Mouse (Mus musculus) gastrocnemius, postnatal 36 days (tissue): ENCODE measurements around the gene Gpatch11. TPM values are rescaled to one million over a fixed set of nuclear protein-coding genes. Genes with fewer than 3 reads are reported as not detected.
"Not testable (repeated sequence)": the region's sequence is repeated elsewhere in the genome, so short reads cannot be mapped to it uniquely, and the experiment has no call there.

Experiments
- DNase-seq, 2 experiments: peaks; one replicate each; pipeline ENCODE4 v3.0.0; 2022
- intact Hi-C: fragments of 180-260 bp; cut with DNase I; formaldehyde crosslinking; loops from one replicate; pipeline ENCODE4 v1.15.1; 2025
- long read RNA-seq, 2 experiments: library from polyadenylated mRNA; stranded (forward); transcript quantifications; one replicate each; pipeline ENCODE4 v2.0.0; 2021
- total RNA-seq, 2 experiments: library from RNA; stranded (reverse); gene quantifications; 2 replicates each; pipeline ENCODE4 v1.2.3; 2021

The Gpatch11 gene
- total RNA-seq: 10 to 100 TPM; 17.0 to 20.7 TPM
- long read RNA-seq, experiment 1, full-length matches to known transcripts: 19 of 25 reads
- long read RNA-seq, experiment 1, partial matches to known transcripts: 0 of 25 reads
- long read RNA-seq, experiment 1, other reads (novel, unspliced or antisense): 6 of 25 reads
- long read RNA-seq, experiment 2, full-length matches to known transcripts: 13 of 25 reads
- long read RNA-seq, experiment 2, partial matches to known transcripts: 5 of 25 reads
- long read RNA-seq, experiment 2, other reads (novel, unspliced or antisense): 7 of 25 reads

GRCm38 (mm10) chr17:78834856-78835835, at the start of gene Gpatch11, which contains the start of gene Heatr5b:
Gpatch11 (plus strand) TSS chr17:78835567.
Heatr5b (minus strand) TSS chr17:78835364.
- intact Hi-C loops: no loop called here
- peak; percentile 95 to 99 for DNase-seq

- intact Hi-C loops, DNase-seq: not testable (repeated sequence)
Measured at GRCm38 (mm10) chr17:78788273-78788672, 47.1 kb upstream of the Gpatch11 start.

GRCm38 (mm10) chr17:78791068-78791689, 44.2 kb upstream of the Gpatch11 start:
- no peak for DNase-seq
- intact Hi-C loops: no loop called here

DNA sequence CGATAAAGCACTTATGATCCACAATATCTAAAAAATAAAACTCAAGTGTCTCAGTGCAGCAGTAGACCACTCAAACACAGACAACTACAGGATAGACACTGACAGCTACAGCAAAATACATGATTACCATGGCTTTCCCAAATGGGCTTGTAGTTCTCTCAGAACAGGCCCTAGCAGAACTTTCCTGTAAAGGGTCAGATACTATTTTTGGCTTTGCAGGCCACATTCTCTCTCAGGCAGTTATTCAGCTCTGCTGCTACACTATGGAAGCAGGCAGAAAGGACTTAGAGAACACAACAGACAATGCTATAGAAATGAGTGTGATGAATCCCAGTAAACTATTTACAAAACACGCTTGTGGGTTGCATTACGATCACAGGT, 43.7 kb upstream of the Gpatch11 start:
- intact Hi-C loops: no loop called here
- no peak for DNase-seq

DNA sequence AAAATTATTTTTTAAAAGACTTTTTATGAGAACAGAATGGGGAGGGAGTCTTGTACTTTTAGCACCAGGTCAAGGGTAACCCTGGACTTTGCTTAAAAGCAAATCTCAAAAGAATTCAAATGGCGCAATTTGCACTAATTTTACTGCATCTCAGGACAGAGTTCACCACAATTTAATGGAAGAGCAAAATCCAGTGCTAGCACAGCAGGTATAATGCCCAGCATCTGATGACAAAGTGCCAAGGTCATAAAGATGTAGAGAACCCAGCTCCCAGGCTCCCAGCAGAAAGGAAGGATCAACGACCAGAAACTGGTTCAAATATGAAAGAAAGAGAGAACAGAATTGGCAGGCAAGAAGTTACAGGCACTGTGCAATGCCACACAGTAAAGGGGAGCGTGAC, 43.2 kb upstream of the Gpatch11 start:
- DNase-seq: no peak
- intact Hi-C loops: no loop called here

- DNase-seq: no peak
- intact Hi-C loops: no loop called here
Measured at GRCm38 (mm10) chr17:78794390-78794789, 41.0 kb upstream of the Gpatch11 start.

DNA sequence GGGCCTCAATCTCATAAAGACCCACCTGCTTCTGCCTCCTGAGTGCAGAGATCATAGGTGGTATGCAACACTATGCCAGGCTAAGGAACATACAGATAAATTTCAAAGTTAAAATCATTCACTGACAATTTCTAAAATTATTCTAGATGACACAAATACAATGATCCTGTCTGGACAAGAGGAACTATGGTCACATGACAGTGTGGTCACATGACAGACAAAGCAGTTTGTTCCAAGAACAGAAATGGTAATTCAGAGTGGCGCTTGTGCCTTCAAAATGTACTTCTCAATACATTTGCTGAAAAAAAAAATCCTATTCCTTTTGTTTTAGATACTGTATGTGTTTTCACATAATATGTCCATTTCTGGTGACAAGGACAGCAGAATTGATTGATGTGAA, 38.1 kb upstream of the Gpatch11 start:
- DNase-seq: no peak
- intact Hi-C loops: no loop called here

DNA sequence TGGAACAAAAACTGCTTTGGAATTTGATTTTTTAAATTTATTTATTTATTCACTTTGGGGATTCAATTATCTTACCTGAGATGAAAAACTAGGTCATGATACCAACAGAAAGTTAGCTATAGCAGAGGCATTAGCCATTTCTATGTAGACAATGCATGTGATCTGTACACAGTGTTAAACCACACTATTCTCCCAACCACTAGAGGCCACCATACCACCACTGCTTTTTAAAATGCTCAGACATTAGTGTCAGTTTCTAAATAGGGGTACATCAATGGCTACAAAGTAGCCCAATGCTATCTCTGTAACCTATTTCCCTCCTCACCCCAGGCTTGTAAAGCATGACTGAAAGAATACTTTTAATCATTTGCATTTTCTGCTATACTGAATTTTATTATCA, 26.3 kb upstream of the Gpatch11 start:
- DNase-seq: no peak
- intact Hi-C loops: no loop called here

GRCm38 (mm10) chr17:78809582-78809981, 25.8 kb upstream of the Gpatch11 start:
- intact Hi-C loops: no loop called here
- no peak for DNase-seq

- DNase-seq: no peak
- intact Hi-C loops: no loop called here
Measured at GRCm38 (mm10) chr17:78824346-78824745, 11.0 kb upstream of the Gpatch11 start.

DNA sequence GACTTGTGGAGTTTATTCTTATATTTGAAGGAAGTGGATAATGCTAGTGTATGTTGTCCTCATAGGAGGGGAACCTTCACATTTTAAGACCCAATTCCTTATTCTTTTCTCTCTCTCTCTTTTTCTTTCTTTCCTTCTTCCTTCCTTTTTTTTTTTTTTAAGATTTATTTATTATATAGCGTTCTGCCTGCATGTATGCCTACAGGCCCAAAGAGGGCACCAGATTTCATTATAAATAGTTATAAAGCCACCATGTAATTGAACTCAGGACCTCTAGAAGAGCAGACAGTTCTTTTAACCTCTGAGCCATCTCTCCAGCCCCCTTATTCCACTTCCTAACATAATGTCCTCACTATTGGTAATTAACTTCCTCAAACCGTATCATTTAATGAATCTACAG, 689 bp downstream of the Gpatch11 start:
- DNase-seq: no peak
- intact Hi-C loops: no loop called here

GRCm38 (mm10) chr17:78842271-78842928, 7.0 kb downstream of the Gpatch11 start:
- intact Hi-C loops: no loop called here
- no peak for DNase-seq

- intact Hi-C loops: no loop called here
- DNase-seq: no peak
Measured at GRCm38 (mm10) chr17:78856243-78856642, 20.9 kb downstream of the Gpatch11 start.

DNA sequence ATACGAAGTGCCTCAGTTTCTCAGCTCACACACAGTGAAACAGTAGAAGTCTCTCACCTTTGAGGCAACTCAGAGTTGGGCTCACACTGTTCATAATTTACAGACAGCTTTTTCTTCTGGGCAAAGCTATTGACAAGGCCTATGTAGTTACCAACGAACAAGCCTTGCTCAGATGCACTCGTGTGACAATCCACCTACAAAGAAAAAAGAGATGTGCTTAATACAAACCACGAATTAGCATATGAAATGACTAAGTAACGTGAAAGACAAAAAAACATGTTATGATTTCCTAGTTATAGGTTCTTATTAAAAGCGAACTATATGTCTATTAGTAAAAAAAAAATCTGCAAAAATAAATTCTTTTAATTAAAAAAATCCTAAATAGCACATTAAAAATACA, 38.5 kb downstream of the Gpatch11 start:
- no peak for DNase-seq

DNA sequence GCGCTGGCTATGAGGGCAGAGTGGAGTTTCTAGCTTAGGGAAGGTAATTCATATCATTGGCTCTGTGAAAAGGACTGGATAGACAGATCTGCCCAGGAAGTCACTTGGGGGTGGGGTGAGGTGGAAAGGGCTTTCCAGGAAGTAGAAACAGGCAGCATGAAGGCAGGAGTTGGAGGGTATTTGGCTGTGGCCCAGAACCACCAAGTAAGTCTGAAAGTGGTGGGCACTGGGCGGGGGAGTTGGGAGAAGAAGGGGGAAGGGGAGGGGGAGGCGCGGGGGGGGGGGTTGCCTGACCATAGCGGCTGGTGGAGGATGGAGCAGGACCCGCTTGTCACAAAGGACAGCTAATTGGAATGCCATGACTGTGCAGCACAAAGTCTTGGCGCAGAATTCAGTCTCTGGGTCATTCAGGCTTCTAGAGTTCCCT, 46.5 kb downstream of the Gpatch11 start:
- no peak for DNase-seq
- intact Hi-C loops: no loop called here

More for the DNA sequence above, 38.5 kb downstream of the Gpatch11 start:
- intact Hi-C loops: no loop called here

DNA sequence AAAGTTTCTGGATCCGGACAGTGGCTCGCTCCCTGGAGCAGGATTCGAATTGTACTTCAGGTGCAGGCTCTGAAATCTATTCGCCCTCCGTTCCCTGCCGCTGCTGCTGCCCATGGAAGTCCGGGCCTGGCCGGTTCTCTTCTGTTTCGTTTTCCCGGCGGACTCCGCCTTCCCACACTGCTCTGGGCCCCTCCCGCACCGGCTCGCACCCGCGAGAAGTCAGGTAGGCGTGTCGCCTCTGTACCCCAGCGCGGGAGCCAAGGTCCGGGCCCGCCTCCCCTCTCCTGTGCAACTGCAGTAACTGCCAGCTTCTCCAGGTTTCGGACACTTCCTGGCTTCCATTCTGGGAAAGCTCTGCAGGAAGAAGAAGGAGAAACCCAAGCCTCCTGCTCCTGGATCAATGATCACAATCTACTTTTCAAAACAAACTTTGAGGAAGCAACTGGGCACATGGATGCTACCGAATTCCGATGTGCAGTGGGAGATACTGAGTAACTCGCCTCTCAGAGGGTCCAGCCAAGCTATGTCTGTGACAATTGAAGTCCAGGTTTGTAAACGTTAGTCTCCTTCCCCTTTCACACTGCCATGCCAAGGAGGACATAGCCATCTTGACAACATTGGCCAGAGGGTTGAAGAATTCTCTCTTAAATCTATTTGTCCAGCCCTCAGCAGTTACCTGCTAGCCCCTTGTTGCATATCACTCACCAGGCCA, 47.2 kb downstream of the Gpatch11 start, which contains the start of gene Eif2ak2:
TSS of gene Eif2ak2 (minus strand) at position 173 of the 712 bp plus-strand sequence.
- peak; percentile 71 to 74 for DNase-seq
- intact Hi-C loops: no loop called here

GRCm38 (mm10) chr17:78883291-78883690, 47.9 kb downstream of the Gpatch11 start:
- DNase-seq: no peak
- intact Hi-C loops: no loop called here

DNA sequence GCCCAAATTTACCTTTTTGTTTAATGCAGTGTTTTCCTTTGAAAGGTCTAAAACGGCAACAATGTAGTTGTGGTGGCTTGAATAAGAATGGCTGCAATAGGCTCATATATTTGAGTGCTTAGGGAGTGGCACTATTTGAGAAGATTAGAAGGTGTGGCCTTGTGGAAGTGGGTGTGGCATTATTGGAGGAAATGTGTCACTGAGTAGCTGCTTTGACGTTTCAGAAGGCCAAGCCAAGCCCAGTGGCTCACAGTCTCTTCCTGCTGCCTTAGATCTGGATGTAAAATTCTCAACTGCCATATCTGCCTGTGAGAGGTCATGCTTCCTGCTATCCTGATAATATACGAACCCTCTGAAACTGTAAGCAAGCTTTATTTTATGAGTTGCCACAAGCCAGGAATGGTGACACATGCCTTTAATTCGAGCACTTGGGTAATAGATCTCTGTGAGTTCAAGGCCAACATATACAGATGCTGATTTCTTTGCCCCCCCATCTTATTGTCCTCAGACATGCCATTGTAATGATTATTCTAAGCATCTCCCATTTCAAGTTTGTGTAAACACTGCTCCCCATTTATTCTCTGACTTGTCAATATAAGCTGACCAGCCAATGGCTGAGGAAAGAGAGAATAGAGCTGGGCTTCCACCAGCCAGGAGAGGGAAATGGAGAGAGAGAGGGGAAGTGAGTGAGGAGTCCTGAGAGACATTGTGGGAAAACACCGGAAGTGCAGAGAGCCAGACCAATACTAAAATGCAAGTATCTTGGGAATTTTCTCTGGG, 50.1 kb downstream of the Gpatch11 start:
- no peak for DNase-seq
- intact Hi-C loops: no loop called here

DNA sequence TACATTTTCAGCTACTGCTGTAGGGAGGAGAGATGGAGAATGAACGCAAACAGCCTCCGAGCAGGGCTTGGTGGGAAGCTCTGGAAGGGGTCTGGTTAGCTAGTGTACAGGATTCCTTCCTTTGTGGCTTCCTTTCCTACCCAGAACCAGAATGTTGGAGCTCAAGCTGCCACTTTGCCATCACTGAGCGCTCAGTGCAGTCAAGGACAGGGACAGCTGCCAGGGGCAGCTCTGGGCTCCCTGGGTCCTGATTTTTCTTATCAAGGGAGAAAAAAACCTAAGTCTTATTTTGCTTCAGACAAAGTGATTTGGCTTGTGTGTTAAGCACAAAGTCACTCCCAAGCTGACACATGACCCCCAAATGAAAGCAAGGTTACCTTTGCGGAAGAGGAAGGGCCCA, 53.2 kb downstream of the Gpatch11 start:
- no peak for DNase-seq
- intact Hi-C loops: no loop called here
